Mouse (Mus musculus): ENCODE results near the gene Zmym2. TPM values are rescaled to one million over a fixed set of nuclear protein-coding genes. Genes with fewer than 3 reads are reported as not detected.
"Not testable (repeated sequence)": the region's sequence is repeated elsewhere in the genome, so short reads cannot be mapped to it uniquely, and the experiment has no call there.

Gene Zmym2
- 10 to 100 TPM; 41.1 to 48.8 TPM for total RNA-seq (2021)

GRCm38 (mm10) chr14:56886594-56887513 lies at the start of gene Zmym2:
Gene Zmym2 (plus strand): TSS chr14:56886653.
- DNase-seq = peak; percentile 79

DNA sequence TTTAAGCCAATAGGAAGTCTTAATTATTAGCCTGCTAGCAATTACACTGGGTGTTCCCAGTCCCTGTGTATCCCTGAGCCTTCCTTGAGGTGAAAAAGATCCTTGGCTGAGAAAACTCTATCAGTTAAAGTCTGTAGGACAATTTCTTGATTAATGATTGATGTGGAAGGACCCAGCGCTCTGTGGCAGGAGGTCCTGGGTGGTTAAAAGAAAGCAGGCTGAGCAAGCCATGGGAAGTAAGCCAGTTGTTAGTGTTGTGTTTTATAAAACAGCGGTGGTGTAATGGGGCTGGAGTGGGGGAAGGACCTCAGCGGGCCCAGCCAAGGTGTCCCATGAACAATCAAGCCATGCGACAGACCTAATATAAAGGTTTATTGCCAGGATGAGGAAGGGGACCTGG lies 42.4 kb upstream of the Zmym2 start:
- no peak for DNase-seq

DNA sequence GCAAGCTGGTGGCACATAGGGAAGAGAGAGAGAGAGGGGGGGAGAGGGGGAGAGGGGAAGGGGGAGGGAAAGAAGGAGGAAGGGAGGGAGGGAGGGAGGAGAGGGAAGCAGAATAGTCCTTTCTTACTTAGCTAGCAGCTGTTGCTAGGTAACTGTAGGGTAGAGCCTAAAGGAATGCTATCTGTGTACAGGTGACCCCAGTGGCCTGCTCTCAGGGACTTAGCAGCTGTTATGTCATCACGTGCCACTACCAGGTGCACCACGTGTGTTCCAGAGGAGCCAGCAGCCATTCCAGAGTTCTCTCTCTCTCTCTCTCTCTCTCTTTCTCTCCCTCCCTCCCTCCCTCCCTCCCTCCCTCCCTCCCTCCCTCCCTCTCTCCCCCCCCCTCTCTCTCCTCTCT lies 41.9 kb upstream of the Zmym2 start:
- no peak for DNase-seq

- no peak for DNase-seq
Observed at GRCm38 (mm10) chr14:56848322-56848721, 38.1 kb upstream of the Zmym2 start.

GRCm38 (mm10) chr14:56849681-56850080 lies 36.8 kb upstream of the Zmym2 start:
- DNase-seq = no peak

DNA sequence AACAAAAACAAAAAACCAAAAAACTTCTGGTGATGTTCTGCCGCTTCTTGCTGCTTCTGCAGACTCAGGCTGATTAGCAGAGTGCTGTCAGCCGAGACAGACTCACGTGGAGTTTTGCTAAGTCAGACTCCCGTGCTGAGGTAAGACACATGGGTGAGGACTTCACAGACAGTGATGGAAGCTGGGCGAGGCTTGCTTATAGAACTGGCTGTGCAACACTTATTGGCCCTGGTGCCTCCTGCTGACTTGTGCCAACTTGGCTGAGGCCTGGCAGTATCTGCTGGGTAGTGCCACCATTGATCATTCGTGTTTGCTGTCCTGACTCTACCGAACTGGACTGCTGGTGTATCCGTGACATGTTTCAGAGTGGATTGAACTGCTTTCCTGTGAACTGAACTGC lies 22.4 kb upstream of the Zmym2 start:
- no peak for DNase-seq

DNA sequence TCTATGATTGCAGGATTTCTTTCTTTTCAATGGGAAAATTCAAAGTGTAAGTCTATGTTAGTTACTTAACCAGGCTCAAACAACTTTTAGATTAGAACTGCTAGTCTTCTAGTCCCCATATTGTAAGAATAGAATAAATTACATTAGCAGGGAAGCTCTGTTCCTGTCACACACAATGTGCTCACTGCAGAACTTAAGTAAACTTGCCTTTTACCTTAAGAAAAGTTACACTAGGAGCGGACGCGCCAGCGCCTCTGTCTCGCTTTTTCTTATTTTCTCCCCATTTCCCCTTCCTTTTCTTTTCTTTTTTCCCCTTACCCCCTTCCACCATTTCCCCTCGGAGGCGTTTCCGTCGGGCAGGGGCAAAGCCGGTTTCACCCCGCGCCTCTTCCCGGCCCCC lies 21.8 kb upstream of the Zmym2 start:
- DNase-seq = no peak

- not testable (repeated sequence) for DNase-seq
Observed at GRCm38 (mm10) chr14:56865112-56865511, 21.3 kb upstream of the Zmym2 start.

- DNase-seq = no peak
Observed at GRCm38 (mm10) chr14:56873525-56873924, 12.9 kb upstream of the Zmym2 start.

- DNase-seq = no peak
Observed at GRCm38 (mm10) chr14:56875586-56876159, 10.8 kb upstream of the Zmym2 start.

DNA sequence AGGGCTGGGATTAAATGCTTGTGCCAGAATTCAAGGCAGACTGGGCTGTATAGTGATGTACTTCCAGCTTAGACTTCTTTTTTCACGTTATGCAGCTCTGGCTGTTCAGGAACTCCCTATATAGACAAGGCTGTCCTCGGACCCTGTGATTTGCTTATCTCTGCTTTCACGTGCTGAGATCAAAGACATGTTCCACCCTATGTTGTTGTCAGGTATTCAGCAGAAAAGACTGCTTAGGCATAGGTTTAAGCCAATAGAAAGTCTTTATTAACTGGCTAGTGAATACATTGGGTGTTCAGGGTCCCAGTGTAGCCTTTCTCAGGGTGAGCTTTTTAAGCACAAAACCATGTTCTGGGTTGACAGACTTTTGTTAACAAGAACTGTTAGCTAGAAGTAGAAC lies 5.2 kb upstream of the Zmym2 start:
- no peak for DNase-seq

DNA sequence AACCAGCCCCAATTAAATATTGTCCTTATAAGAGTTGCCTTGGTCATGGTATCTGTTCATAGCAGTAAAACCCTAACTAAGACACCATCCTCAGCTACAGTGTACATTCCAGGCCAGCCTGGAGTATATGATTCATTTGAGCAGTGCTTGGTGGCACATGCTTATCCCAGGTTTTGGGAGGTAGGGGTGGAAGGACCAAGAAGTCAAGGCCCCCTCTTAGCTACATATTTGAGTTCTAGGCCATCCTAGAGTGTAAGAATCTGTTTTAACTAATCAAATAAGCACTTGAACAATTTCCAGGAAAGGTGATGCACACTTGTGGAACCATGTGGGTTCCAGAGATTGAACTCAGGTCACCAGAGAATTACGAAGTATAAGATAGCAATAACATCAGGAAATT lies 3.0 kb upstream of the Zmym2 start:
- no peak for DNase-seq

DNA sequence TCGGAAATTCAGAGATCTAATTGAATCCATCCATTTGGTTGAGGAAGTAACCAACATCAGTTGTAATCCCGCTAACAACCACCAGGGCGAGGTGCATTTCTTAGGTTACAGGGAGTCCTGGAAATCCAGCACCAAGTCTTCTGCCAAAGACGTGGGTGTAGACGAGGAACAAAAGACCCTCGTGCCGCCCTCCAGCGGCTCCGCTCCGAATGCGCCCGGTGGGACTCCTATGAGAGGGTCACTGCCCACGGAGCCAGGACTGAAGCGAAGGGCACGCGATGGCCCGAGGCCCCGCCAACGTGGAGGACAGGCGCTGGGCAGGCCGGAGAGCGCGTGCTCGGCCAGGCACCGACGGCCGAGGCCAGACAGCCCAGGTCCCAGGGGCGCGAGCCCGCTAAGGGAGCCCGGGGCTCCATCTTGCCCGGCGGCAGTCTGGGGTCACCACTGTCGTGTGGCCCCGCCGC lies 1.1 kb upstream of the Zmym2 start:
- peak; percentile 87 for DNase-seq

- DNase-seq = peak; percentile 88
Observed at GRCm38 (mm10) chr14:56885986-56886593, 363 bp upstream of the Zmym2 start.

- DNase-seq = no peak
Observed at GRCm38 (mm10) chr14:56887514-56887880, 1.0 kb downstream of the Zmym2 start.

DNA sequence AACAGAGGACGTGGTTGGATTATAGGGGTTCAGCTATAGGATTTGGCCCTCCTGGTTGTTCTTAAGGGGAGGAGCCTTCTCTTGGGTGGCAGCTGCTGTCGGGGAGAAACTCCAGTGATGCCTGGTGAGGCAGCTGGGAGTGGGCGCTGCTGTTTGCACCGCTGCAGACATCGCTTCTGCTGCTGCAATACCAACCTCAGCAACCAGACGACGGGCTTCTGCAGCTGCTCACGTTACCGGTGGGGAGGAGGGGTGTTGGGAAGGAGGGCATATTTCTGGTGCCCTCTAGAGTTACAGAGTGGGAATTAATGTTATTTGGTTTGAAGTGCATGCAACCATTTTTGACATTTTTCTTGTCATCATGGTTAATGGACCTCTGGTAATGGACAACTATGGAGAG lies 1.4 kb downstream of the Zmym2 start:
- DNase-seq = peak; percentile 70

- DNase-seq = no peak
Observed at GRCm38 (mm10) chr14:56888416-56888815, 2.0 kb downstream of the Zmym2 start.

GRCm38 (mm10) chr14:56894417-56894816 lies 8.0 kb downstream of the Zmym2 start:
- DNase-seq = no peak

DNA sequence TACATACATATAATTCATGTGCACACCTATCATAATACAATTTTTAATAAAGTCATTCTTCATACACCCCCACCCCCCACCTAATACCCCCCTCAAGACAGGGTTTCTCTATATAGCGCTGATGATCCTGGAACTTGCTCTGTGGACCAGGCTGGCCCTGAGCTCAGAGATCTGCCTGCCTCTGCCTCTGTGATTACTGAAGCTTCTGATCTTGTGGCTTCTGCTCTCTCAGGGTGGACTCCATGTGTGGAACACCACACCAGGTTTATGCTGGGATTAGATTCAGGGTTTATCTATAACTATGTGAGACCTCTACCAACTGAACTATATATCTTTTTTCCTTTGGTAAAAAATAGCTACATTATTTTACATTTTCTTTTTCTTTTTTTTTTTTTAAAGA lies 10.1 kb downstream of the Zmym2 start:
- no peak for DNase-seq

DNA sequence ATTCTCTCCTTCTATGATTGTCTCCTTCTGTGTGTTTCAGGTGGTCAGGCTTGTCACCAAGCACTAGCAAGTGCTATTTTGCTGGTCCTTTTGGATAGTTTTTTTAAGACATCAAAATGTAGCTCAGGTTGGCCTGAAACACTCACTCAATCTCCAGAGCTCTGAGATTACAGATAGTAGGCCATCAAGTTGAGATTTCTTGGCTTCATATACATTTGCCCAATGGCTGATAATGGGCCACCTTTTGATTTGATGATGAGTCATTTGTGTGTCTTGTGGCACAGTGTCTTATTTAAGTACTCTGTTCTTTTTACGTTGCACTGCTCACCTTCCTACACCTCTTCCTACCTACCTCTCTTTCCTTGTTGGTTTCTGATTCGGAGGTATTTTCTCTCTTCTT lies 11.0 kb downstream of the Zmym2 start:
- DNase-seq = no peak

DNA sequence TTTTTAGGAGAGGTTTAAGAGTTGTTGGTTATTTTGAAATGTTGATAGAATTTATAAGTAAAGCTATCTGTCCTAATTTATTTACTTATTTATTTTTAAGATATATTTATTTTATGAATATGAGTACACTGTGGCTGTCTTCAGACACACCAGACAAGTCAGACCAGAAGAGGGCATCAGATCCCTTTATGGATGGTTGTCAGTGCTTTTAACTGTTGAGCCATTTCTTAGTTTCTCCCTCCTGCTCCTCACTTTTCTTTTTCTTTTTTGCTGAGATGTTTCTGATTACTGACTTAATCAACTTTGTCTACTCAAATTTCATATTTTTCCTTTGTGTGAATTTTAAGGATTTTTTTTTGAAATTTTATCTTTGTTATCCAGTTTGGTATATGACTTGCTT lies 13.2 kb downstream of the Zmym2 start:
- DNase-seq = no peak

DNA sequence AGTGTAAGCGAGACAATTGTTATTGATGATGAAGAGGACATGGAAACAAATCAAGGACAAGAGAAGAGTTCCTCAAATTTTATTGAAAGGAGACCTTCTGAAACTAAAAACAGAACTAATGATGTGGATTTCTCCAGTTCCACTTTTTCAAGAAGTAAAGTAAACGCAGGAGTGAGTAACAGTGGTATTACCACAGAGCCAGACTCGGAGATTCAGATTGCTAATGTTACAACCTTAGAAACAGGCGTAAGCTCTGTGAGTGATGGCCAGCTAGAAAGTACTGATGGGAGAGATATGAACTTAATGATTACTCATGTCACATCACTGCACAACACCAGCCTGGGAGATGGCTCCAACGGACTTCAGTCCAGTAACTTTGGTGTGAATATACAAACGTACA lies 16.6 kb downstream of the Zmym2 start:
- DNase-seq = no peak

DNA sequence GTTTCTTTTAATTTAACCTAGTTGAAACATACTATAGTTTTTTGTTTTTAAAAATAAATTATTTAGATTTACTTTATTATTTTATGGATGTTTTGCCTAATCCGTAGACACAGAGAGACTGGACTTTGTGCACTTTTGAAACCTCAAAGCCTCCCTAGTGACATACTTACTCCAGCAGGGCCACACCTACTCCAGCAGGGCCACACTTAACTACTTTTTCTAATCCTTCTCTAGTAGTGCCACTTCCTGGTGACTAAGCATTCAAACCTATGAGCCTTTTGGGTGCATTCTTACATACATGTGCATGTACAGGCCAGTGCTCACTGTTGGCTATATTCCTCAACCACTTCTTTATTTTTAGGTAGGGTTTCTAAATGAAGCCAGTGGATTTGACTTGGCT lies 19.2 kb downstream of the Zmym2 start:
- no peak for DNase-seq

GRCm38 (mm10) chr14:56918532-56918931 lies 32.1 kb downstream of the Zmym2 start:
- DNase-seq = no peak

Measured in heart, postnatal 4 days (tissue).